Mouse (Mus musculus) T-cell, adult 2 months (primary cell): ENCODE measurements around the gene Lpcat3.
"Not testable (repeated sequence)": the region's sequence is repeated elsewhere in the genome, so short reads cannot be mapped to it uniquely, and the experiment has no call there.

Source experiments
- DNase-seq: peaks from one replicate; pipeline ENCODE4 v3.0.0; 2022; ENCODE audit warnings: low spot score

Gene Lpcat3

DNA sequence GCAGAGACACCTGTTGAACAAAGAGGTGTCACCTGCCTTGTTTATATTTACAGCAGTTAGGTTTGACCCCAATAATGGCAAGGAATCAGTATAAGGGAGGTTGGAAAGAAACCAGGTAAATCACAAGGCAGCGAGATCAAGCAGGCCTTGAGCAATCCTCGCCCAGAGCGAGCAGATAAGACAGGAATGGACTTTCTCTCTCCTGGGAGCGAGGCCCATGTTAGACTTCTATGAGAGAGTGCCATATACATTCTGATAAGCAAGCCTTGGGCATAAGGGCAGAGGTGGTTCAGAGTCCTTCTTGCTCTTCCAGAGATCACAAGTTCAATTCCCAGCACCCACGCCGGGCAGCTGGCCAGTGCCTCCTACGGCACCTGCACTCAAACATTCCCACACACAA lies 15.9 kb downstream of the Lpcat3 start:
- DNase-seq: no peak

DNA sequence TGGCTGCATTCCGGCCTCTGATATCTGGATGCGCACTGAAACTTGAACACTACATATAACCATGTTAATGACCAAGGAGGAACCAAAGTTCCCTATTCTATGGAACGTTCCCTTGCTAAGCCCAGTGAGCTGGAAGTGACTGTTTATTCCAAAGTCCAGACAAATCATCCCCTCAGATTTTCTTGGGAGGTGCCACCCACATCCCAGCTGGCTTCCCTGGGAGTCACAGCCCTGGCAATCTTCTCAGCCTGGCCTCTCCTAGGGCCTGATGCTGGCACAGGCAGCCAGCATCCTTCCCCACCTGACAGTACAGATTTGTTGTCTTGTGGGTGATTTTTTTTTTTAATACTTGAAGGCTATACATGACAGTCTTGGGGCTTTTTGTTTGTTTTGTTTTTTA lies 16.7 kb downstream of the Lpcat3 start:
- no peak for DNase-seq

DNA sequence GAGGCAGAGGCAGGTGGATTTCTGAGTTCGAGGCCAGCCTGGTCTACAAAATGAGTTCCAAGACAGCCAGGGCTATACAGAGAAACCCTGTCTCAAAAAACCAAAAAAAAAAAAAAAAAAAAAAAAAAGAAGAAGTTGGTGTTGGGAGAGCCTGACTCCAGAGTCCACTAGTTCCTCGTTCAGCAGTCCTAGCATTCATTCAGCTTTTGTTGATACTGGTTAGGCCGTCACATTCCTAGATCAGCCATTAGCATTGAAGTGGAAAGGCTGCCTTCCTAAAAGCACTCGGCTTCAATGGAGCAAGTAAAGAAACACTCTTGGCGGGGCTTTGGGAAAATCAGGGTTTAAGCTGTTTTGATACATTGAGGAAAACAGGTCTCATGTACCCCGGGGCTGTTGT lies 19.5 kb downstream of the Lpcat3 start:
- DNase-seq: not testable (repeated sequence)

DNA sequence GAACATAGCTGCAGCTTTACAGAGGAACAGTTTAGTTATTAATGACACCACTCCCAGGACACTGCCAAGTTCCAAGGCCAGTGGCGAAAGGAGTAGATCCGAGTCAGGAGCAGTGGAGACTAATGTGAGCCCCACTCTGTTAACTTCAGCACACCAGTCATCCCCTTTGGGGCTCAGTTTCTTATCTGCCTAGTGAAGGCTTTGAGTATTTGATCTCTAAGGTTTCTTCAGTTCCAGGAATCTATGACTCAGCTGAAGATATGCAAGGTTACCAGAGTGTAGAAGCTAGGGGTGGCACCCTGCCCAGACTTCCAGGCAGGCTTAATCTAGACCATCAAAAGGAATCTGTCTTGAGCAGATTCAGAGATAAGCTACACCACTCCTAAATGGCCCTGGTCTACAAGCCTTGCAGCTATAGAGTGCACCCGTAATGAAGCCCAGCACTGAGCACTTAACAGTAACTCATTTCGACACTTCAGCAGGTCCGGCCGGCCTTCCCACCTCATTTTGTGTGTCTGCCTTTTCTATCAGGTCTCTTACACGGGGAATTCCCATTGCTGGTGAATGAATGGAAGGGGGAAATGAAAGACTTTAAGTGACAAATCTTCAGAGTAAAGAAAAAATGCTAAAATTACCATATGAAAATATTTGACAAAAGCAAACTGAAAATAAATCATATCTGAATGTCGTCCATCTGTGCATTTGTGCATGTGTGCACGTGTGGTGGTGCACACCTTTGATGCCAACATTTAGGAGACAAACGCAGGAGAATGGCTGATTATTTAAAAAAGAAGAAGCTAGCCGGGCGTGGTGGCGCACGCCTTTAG lies 21.0 kb downstream of the Lpcat3 start:
- DNase-seq: no peak

DNA sequence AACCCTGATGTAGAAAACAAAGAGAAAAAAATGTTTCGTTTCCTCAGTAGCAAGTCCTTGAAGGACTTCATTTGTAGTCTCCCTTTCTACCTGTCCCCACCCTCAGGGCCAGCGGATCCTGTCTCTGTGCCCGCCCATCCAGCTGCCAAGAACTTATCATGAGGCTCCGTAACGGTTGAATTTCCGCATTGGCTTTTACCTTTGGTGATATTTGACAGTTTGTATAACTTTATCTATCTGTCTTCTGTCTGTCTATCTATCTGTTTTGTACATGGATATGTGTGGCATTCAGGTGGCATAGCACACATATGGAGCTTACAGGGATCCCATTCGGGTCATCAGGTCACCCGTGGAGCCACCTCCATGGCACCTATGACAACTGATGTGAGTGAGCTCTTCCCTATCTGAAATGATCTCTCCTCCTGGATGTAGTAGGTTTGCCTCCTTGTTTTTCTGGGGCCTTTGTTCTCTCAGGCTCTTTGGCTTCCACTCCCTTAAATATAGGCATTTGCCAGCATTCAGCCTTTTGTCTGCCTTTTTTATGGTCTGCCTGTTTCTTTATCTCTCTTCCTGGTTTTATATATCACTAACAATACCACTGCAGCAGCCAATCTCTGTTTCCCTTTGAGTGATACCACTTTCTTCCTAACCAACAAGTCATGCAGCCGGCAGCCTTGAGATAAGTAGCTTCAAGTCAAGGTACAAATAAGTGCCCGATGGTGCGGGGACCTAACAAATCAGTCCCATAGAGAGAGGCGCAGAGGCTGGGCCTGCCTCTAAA lies 23.0 kb downstream of the Lpcat3 start:
- no peak for DNase-seq

DNA sequence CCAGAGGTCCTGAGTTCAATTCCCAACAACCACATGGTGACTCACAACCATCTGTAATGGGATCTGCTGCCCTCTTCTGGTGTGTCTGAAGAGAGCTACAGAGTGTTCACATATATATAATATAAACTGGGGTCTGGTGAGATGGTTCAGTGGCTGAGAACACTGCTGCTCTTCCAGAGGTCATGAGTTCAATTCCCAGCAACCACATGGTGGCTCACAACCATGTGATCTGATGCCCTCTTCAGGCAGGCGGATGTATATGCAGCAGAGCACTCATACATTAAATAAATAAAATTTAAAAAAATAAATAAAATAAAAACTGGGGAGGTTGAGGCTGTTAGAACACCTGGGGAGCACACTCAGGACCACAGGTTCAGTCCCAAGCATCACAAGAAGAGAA lies 23.8 kb downstream of the Lpcat3 start:
- not testable (repeated sequence) for DNase-seq

GRCm38 (mm10) chr6:124688151-124688758 lies 25.4 kb downstream of the Lpcat3 start:
- no peak for DNase-seq

GRCm38 (mm10) chr6:124689011-124689410 lies 26.2 kb downstream of the Lpcat3 start:
- DNase-seq: no peak

GRCm38 (mm10) chr6:124690517-124690916 lies 27.7 kb downstream of the Lpcat3 start:
- no peak for DNase-seq

DNA sequence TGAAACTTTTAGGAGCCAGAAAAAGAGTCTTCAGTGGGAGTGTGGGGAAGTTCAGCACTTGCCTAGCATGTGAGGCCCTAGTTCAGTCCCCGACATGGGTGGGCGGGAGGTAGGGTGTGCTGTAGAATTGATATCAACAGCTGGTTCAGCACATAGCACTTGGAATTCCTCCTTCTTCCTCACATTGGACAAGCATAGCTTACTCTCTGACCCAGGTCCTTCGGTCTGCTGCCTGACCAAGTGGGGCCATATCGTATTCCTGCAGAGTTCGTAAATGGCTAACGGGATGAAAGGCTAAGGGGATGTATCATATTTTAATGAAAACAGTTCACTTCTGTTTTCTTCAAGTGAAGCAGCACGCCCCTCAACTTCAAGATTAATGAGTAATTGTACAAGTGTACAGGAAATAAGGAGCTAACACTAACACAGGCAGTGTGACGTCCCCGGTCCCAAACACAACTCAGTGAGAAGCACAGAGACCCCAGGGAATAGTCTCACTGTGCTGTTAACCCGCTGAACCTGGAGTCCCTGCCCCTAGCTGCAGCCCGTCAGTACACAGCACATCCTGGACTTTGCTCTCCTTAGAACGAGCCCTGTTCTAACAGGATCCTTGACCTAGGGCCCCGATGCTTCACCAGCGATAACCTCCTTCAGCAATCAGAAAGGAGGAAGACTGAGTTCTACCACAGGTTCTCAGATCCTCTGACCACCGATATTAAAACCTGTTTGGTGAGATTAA lies 30.6 kb downstream of the Lpcat3 start:
- no peak for DNase-seq

DNA sequence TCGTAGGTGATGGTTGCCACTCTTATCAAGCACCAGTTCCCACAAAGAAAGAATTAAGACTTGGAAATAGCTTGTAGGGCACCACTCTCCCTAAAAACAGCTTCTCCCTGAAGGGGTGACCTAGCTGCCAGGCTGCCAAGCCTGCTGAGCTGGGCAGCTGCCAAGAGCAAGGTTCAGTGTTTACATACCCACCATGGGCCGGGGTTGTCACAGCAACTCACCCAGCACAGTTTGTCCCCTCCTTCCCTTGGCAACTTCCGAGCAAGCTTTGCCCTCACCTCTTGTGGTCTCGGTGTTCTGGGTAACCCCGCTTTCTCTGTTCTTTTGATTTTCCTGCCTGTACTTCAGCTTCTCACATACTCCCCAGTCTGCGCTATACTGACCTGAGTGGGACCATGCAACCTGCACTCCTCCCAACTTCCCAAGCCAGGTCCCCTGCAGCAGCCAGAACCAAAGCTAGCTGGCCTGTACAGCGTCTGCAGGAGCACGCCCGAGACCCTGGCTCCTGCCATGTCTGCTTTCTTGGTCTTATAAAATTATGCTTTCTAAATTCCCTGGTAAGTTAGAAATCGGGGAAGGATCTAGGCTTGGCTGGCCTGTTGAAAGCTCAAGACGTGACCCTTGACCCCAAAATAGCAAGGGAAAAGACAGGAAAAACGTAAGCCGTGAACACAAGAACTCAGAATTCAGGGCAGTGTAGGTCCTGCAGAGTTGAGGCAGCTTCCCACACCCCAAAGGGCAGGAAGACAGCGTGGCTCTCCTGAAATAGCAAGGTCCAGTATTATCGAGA lies 31.5 kb downstream of the Lpcat3 start:
- DNase-seq: peak; percentile 85

DNA sequence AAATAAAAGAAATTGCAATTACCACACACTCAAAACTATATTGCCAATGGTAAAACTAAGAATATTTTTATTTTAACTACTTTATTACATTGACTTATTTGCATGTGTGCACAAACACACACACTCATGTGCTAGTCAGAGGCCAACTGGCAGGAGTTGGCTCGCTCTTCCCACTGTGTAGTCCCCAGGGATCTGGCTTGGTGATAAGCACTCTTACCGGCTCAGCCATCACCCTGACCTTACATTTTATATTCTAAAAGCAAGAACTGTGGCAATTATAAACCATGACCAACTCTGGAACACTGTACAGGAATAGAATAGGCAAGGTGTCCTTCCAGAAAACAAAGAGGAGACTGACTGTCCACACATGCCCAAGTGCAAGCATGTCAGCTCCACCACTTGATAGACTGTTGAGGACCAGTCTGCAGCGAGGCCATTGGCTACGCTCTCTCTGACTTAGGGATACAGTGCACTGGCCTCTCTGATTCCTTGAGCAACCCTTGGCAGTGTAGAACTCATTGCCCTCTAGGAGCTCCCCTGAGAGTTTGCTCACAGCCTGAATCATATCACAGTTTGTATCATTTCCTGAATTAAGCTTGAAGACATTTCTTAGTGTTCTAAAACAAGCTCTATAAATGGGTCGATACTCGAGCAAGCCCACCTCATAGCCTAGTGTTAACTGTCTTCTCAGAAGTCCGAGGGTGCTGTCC lies 33.8 kb downstream of the Lpcat3 start:
- DNase-seq: no peak

GRCm38 (mm10) chr6:124698751-124699150 lies 35.9 kb downstream of the Lpcat3 start:
- no peak for DNase-seq

- DNase-seq: no peak
Observed at GRCm38 (mm10) chr6:124699366-124699765, 36.5 kb downstream of the Lpcat3 start.

- DNase-seq: no peak
Observed at GRCm38 (mm10) chr6:124699962-124700610, 37.3 kb downstream of the Lpcat3 start.

DNA sequence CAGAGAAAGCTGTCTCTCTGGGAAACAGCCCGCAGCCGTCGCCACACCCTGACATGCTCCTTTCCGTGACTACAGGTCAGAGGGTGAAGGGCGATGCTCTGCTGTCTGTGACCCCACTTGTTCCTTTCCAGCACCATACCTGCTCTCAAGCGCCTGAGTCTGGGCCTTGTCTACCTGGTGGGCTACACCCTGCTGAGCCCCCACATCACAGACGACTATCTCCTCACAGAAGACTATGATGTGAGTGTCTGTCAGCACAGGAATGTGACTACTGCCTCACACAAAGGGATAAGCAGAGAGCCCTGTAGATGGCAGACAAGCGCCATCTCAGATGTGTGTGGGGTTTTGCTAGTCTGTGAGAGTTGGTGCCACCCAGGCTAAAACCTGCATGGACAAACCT lies 38.5 kb downstream of the Lpcat3 start:
- DNase-seq: peak; percentile 41

- DNase-seq: no peak
Observed at GRCm38 (mm10) chr6:124702102-124702783, 39.4 kb downstream of the Lpcat3 start.

- peak; percentile 80 for DNase-seq
Observed at GRCm38 (mm10) chr6:124702784-124703103, 39.9 kb downstream of the Lpcat3 start.

GRCm38 (mm10) chr6:124703789-124704188 lies 41.0 kb downstream of the Lpcat3 start:
- no peak for DNase-seq

DNA sequence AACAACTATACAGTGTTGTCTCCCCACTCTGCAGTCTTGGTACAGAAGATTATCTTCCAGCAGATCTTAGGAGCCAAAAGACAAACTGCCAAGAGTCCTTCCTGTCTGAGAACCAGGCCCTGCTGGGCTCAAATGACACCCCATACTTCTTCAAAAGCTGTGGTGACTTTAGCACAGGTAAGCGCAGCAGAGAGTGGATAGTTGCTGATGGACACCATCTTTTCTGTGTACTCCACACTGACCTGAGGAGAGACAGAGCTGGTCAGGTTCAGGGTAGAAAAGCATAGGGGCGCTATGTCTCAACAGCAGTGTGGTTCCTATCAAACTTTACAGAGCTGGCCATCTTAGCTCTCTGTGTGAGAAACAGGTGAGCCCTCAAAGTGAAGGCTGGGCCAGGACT lies 41.6 kb downstream of the Lpcat3 start:
- DNase-seq: no peak
